21 mouse cellular contexts compared by ENCODE assay signal in the genomic region with DNA sequence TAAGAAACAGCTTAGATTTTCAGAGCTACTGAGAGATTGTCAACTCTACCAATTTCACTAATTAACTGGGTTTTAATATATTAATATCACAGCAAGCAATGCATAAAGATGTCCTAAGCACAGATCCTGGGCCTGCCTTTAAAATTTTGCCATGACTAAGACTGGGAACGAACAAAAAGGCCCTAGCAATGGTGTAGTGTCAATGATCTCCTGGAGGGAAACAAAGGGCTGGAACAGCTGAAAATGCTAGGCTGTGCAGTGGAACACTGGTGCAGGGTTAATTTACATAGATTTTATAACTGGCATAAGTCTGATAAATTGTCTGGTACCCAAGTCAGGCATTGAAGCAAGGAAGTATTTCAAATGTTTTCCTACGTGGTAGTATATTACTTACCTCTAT.
DNase-seq lines count a peak whose midpoint lies in the region; ATAC-seq lines count a peak whose summit lies in the region.
"Had no signal": no experiment of that assay in that cellular context is flagged by ENCODE, and none has a peak within 500 bp of the region (broad histone marks: within the 10 kb centered on the region; RNA-seq: fewer than 3 reads in every experiment).

No protein-coding gene starts in this region.

- H3K4me3 ChIP-seq in hindbrain, embryonic 15.5 days: no peak overlapping the region
- H3K4me3 ChIP-seq in hindbrain, embryonic 12.5 days: no peak overlapping the region
- H3K4me3 ChIP-seq in forebrain, embryonic 12.5 days (replicated peaks): no peak overlapping the region
- H3K4me3 ChIP-seq in forebrain, embryonic 15.5 days: no peak overlapping the region
- H3K4me3 ChIP-seq in midbrain, embryonic 16.5 days (ENCODE audit: low read depth, low read length): no peak overlapping the region
- H3K4me3 ChIP-seq: limb, embryonic 10.5 days; liver, embryonic 15.5 days; lung, embryonic 15.5 days; megakaryocyte, embryonic 14.5 days had no signal

- no peak overlapping the region for H3K9ac ChIP-seq in hindbrain, embryonic 15.5 days
- H3K9ac ChIP-seq in hindbrain, embryonic 12.5 days: no peak overlapping the region
- no peak overlapping the region for H3K9ac ChIP-seq in forebrain, embryonic 12.5 days
- H3K9ac ChIP-seq in forebrain, embryonic 15.5 days (replicated peaks): no peak overlapping the region
- no peak overlapping the region for H3K9ac ChIP-seq in midbrain, embryonic 16.5 days (ENCODE audit: low read depth, low read length)
- H3K9ac ChIP-seq: liver, embryonic 15.5 days; lung, embryonic 15.5 days had no signal

- no peak overlapping the region for H3K4me2 ChIP-seq in hindbrain, embryonic 15.5 days
- H3K4me2 ChIP-seq in hindbrain, embryonic 12.5 days (replicated peaks): no peak overlapping the region
- H3K4me2 ChIP-seq in forebrain, embryonic 12.5 days: no peak overlapping the region
- H3K4me2 ChIP-seq in forebrain, embryonic 15.5 days (replicated peaks): peak overlapping the region; percentile 7; the same call in 1 of the 2 replicates
- H3K4me2 ChIP-seq in midbrain, embryonic 16.5 days (ENCODE audit: low read length): no peak overlapping the region
- H3K4me2 ChIP-seq: liver, embryonic 15.5 days; lung, embryonic 15.5 days had no signal

- H3K36me3 ChIP-seq in hindbrain, embryonic 15.5 days: peaks cover 7% of the 10 kb centered on the region; the same call in 1 of the 2 replicates
- peaks cover 7% of the 10 kb centered on the region for H3K36me3 ChIP-seq in hindbrain, embryonic 12.5 days
- H3K36me3 ChIP-seq in forebrain, embryonic 12.5 days (replicated peaks): peaks cover 7% of the 10 kb centered on the region; the same call in 1 of the 2 replicates
- peaks cover 9% of the 10 kb centered on the region for H3K36me3 ChIP-seq in forebrain, embryonic 15.5 days
- peaks cover 7% of the 10 kb centered on the region for H3K36me3 ChIP-seq in midbrain, embryonic 16.5 days (ENCODE audit: control insufficient read depth, insufficient read depth, low read length)
- H3K36me3 ChIP-seq: limb, embryonic 10.5 days; liver, embryonic 15.5 days; lung, embryonic 15.5 days had no signal

- no peak for DNase-seq in thymus, postnatal 4 days
- no peak for DNase-seq in kidney, adult 18-20 months
- no peak for DNase-seq in cerebellum, postnatal 4 days (ENCODE audit: low spot score in 2 of 2)
- DNase-seq: cerebellum, adult 11 months; cerebellum, adult 9-11 months; kidney, adult 11 months; kidney, postnatal 4 days; layer of hippocampus, adult 9-11 months; liver; lung, postnatal 36 days; right cerebral cortex, postnatal 25 days; spleen, adult 18-20 months had no signal

- H3K4me1 ChIP-seq in hindbrain, embryonic 15.5 days (replicated peaks): peaks cover 20% of the 10 kb centered on the region
- peaks cover 15% of the 10 kb centered on the region for H3K4me1 ChIP-seq in hindbrain, embryonic 12.5 days
- peaks cover 19% of the 10 kb centered on the region for H3K4me1 ChIP-seq in forebrain, embryonic 12.5 days
- H3K4me1 ChIP-seq in forebrain, embryonic 15.5 days: peaks cover 23% of the 10 kb centered on the region
- peaks cover 21% of the 10 kb centered on the region for H3K4me1 ChIP-seq in midbrain, embryonic 16.5 days (ENCODE audit: control insufficient read depth, insufficient read depth, low read length)
- H3K4me1 ChIP-seq: liver, embryonic 15.5 days; lung, embryonic 15.5 days; megakaryocyte, embryonic 14.5 days had no signal

- peak overlapping the region; percentile 44; the same call in 1 of the 2 replicates for H3K27ac ChIP-seq in hindbrain, embryonic 15.5 days (replicated peaks)
- no peak overlapping the region for H3K27ac ChIP-seq in hindbrain, embryonic 12.5 days
- H3K27ac ChIP-seq in forebrain, embryonic 12.5 days: peak overlapping the region; percentile 27
- peak overlapping the region; percentile 72 for H3K27ac ChIP-seq in forebrain, embryonic 15.5 days (replicated peaks)
- H3K27ac ChIP-seq in midbrain, embryonic 16.5 days (ENCODE audit: low read length): peak overlapping the region; percentile 38; the same call in 1 of the 2 replicates
- H3K27ac ChIP-seq: limb, embryonic 10.5 days; liver, embryonic 15.5 days; lung, embryonic 15.5 days had no signal

- no peaks in the 10 kb centered on the region for H3K9me3 ChIP-seq in hindbrain, embryonic 15.5 days
- H3K9me3 ChIP-seq in hindbrain, embryonic 12.5 days (replicated peaks): no peaks in the 10 kb centered on the region
- no peaks in the 10 kb centered on the region for H3K9me3 ChIP-seq in forebrain, embryonic 12.5 days
- no peaks in the 10 kb centered on the region for H3K9me3 ChIP-seq in forebrain, embryonic 15.5 days
- H3K9me3 ChIP-seq in midbrain, embryonic 16.5 days (replicated peaks; ENCODE audit: control insufficient read depth, low read length, poor library complexity, severe bottlenecking): no peaks in the 10 kb centered on the region
- H3K9me3 ChIP-seq: limb, embryonic 10.5 days; liver, embryonic 15.5 days; lung, embryonic 15.5 days; megakaryocyte, embryonic 14.5 days had no signal

- ATAC-seq in hindbrain, embryonic 15.5 days (ENCODE audit: low FRiP score, low read depth): no peak
- no peak for ATAC-seq in hindbrain, embryonic 12.5 days (ENCODE audit: low FRiP score)
- peak; percentile 51; the same call in 1 of the 2 replicates for ATAC-seq in forebrain, embryonic 12.5 days (ENCODE audit: low FRiP score)
- peak; percentile 41; the same call in 1 of the 2 replicates for ATAC-seq in forebrain, embryonic 15.5 days (replicated peaks)
- ATAC-seq in midbrain, embryonic 16.5 days: no peak

- WGBS in hindbrain, embryonic 15.5 days: 43% methylated on average over 2 of the region's 2 CpGs
- 51% methylated on average over 2 of the region's 2 CpGs for WGBS in hindbrain, embryonic 12.5 days
- 54% methylated on average over 2 of the region's 2 CpGs for WGBS in forebrain, embryonic 12.5 days
- 34% methylated on average over 2 of the region's 2 CpGs for WGBS in forebrain, embryonic 15.5 days
- WGBS in midbrain, embryonic 16.5 days: 51% methylated on average over 2 of the region's 2 CpGs

- H3K27me3 ChIP-seq in hindbrain, embryonic 15.5 days: no peaks in the 10 kb centered on the region
- no peaks in the 10 kb centered on the region for H3K27me3 ChIP-seq in hindbrain, embryonic 12.5 days
- H3K27me3 ChIP-seq in forebrain, embryonic 12.5 days: no peaks in the 10 kb centered on the region
- no peaks in the 10 kb centered on the region for H3K27me3 ChIP-seq in forebrain, embryonic 15.5 days
- H3K27me3 ChIP-seq in midbrain, embryonic 16.5 days (ENCODE audit: control insufficient read depth, insufficient read depth, low read depth, low read length): no peaks in the 10 kb centered on the region
- H3K27me3 ChIP-seq: liver, embryonic 15.5 days; lung, embryonic 15.5 days; megakaryocyte, embryonic 14.5 days had no signal

Comparison
In these comparisons a context has a peak if more than half of its experiments do, and no peak if none do; other contexts are left out.
1. ATAC-seq: peak in forebrain, embryonic 12.5 days (single experiment) and forebrain, embryonic 15.5 days (single experiment); none in hindbrain, embryonic 15.5 days (single experiment), hindbrain, embryonic 12.5 days (single experiment) and midbrain, embryonic 16.5 days (single experiment).